Mouse (Mus musculus) T-helper 1 cell (primary cell): Measurements from ENCODE around the gene Prkag2.
"Not testable (repeated sequence)": the region's sequence is repeated elsewhere in the genome, so short reads cannot be mapped to it uniquely, and the experiment has no call there.

Source experiments
- in situ Hi-C: fragments of 300-600 bp; cut with MboI, MseI; formaldehyde crosslinking; loops from one replicate; pipeline ENCODE4 v1.15.1; 2025; ENCODE audit warnings: high pct_unique_total_duplicates

The Prkag2 gene

GRCm38 (mm10) chr5:24826056-24826770, 274.2 kb downstream of the Prkag2 start:
- in situ Hi-C loops = no loop called here

GRCm38 (mm10) chr5:24825365-24826055, 274.9 kb downstream of the Prkag2 start:
- in situ Hi-C loops = no loop called here

GRCm38 (mm10) chr5:24823864-24824405, 276.5 kb downstream of the Prkag2 start:
- in situ Hi-C loops = no loop called here

- in situ Hi-C loops = no loop called here
Measured at GRCm38 (mm10) chr5:24822781-24823180, 277.7 kb downstream of the Prkag2 start.

GRCm38 (mm10) chr5:24822231-24822630, 278.2 kb downstream of the Prkag2 start:
- in situ Hi-C loops = not testable (repeated sequence)

GRCm38 (mm10) chr5:24821403-24821841, 279.0 kb downstream of the Prkag2 start:
- in situ Hi-C loops = no loop called here

GRCm38 (mm10) chr5:24820627-24821026, 279.8 kb downstream of the Prkag2 start:
- in situ Hi-C loops = no loop called here

GRCm38 (mm10) chr5:24817191-24817590, 283.3 kb downstream of the Prkag2 start:
- in situ Hi-C loops = no loop called here

GRCm38 (mm10) chr5:24813946-24814345, 286.5 kb downstream of the Prkag2 start:
- in situ Hi-C loops = no loop called here

GRCm38 (mm10) chr5:24813005-24813404, 287.4 kb downstream of the Prkag2 start:
- in situ Hi-C loops = no loop called here
